Mouse (Mus musculus): Measurements from ENCODE around the gene Col19a1. TPM values are rescaled to one million over a fixed set of nuclear protein-coding genes. Genes with fewer than 3 reads are reported as not detected.

The Col19a1 gene
- polyA plus RNA-seq, 1 experiment from 2014 or later = 3.3 TPM

GRCm38 (mm10) chr1:24248294-24249104, 338.8 kb downstream of the Col19a1 start:
- Histone ChIP-seq H3K4me1 (replicated peaks; ENCODE audit: control insufficient read depth, insufficient read depth, low read length) (peaks cover 10% of the 10 kb centered on the region), H3K27me3 (replicated peaks; ENCODE audit: control insufficient read depth, insufficient read depth, low read length) (no peaks in the 10 kb centered on the region), H3K9ac (replicated peaks; ENCODE audit: low read depth, low read length) (peak overlapping the region; percentile 43), H3K27ac (ENCODE audit: low read length) (no peak overlapping the region), H3K4me2 (ENCODE audit: low read length) (no peak overlapping the region), H3K9me3 (ENCODE audit: control insufficient read depth, low read length) (no peaks in the 10 kb centered on the region), H3K4me3 (replicated peaks; ENCODE audit: low read length) (no peak overlapping the region), H3K36me3 (ENCODE audit: control insufficient read depth, insufficient read depth) (no peaks in the 10 kb centered on the region)
- 63% methylated on average over 10 of the region's 10 CpGs for WGBS
- peak; percentile 67 for ATAC-seq

DNA sequence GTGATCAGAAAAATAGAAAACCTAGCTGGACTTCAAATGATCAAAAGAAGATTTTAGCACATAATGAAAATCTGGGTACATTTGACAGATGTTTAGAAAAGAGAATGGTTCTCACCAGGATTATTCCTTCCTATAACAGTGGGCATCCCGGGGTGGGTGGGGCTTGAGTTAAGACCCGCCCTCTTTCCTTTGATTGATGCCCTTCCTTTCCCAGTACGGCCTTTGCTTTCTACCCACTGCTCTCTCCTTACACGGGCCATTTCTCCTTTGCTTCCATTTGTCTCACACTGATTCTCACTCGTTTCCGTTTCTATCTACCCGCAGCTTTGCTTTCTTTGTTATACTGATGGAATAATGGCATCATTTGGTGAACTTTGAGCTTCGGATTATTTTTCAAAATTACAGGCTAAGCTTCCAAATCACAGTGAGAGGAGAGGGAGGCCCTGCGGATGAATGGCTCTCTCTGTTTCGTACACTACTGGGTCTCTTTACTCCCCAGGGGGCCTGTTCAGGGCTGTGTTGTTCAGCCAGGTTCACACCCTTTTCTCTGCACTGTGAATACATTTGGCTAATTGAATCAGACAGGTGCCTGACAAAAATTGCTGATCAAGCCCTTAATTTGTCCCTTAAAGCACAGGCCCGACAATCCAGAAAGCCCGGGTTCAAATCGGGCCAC, 341.4 kb downstream of the Col19a1 start:
- Histone ChIP-seq H3K27me3 (replicated peaks; ENCODE audit: control insufficient read depth, insufficient read depth, low read length) (no peaks in the 10 kb centered on the region), H3K9ac (replicated peaks; ENCODE audit: low read depth, low read length) (no peak overlapping the region), H3K9me3 (ENCODE audit: control insufficient read depth, low read length) (no peaks in the 10 kb centered on the region), H3K27ac (ENCODE audit: low read length) (no peak overlapping the region), H3K4me2 (ENCODE audit: low read length) (no peak overlapping the region), H3K4me1 (replicated peaks; ENCODE audit: control insufficient read depth, insufficient read depth, low read length) (peaks cover 10% of the 10 kb centered on the region), H3K4me3 (replicated peaks; ENCODE audit: low read length) (no peak overlapping the region), H3K36me3 (ENCODE audit: control insufficient read depth, insufficient read depth) (no peaks in the 10 kb centered on the region)
- ATAC-seq = peak; percentile 46
- 15% methylated on average over 13 of the region's 13 CpGs for WGBS

DNA sequence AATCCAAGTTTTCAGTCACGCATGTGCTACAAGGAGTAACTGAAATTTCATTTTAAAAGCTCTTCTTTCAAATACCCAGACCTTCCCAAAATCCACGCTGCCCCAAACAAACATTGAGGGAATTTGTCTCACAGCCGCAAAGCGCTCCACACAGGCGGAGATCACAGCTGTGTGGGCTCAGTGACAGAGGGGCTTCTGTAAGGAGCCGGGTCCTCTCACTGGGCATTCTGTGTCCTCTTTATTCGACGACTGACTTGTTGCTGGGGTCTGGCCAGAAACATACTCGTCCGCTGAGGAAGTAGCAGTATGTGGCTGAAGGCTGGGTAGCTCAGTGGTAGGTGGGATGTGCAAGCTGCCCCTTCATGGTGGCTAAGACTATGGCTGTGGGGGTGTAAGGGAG, 342.3 kb downstream of the Col19a1 start:
- no peak overlapping the region for H3K9ac ChIP-seq (replicated peaks; ENCODE audit: low read depth, low read length)
- H3K27ac ChIP-seq (ENCODE audit: low read length) = no peak overlapping the region
- WGBS = 72% methylated on average over 10 of the region's 10 CpGs
- H3K4me1 ChIP-seq (replicated peaks; ENCODE audit: control insufficient read depth, insufficient read depth, low read length) = peaks cover 14% of the 10 kb centered on the region
- no peaks in the 10 kb centered on the region for H3K9me3 ChIP-seq (ENCODE audit: control insufficient read depth, low read length)
- H3K27me3 ChIP-seq (replicated peaks; ENCODE audit: control insufficient read depth, insufficient read depth, low read length) = no peaks in the 10 kb centered on the region
- no peak overlapping the region for H3K4me3 ChIP-seq (replicated peaks; ENCODE audit: low read length)
- no peaks in the 10 kb centered on the region for H3K36me3 ChIP-seq (ENCODE audit: control insufficient read depth, insufficient read depth)
- H3K4me2 ChIP-seq (ENCODE audit: low read length) = no peak overlapping the region
- no peak for ATAC-seq

GRCm38 (mm10) chr1:24240039-24240691, 347.1 kb downstream of the Col19a1 start:
- Histone ChIP-seq H3K4me1 (replicated peaks; ENCODE audit: control insufficient read depth, insufficient read depth, low read length) (peaks cover 6% of the 10 kb centered on the region; the same call in 1 of the 2 replicates), H3K4me3 (replicated peaks; ENCODE audit: low read length) (no peak overlapping the region)
- 6% methylated on average over 8 of the region's 8 CpGs for WGBS

DNA sequence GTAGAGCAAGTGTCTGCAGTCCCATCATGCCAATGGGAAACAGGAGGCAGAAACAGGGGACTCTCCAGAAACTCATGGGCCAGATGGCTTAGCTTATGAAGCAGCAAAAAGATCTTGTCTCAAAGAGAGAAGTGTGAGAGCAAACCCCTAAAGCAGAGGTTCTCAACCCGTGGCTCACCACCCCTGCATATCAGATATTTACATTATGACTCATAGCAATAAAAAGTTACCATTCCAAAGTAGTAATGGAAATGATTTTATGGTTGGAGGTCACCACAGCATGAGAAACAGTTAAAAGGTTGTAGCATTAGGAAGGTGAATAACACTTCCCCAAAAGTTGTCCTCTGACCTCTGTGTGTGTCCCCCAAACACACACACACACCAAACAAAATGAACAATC, 350.9 kb downstream of the Col19a1 start:
- H3K9me3 ChIP-seq (ENCODE audit: control insufficient read depth, low read length) = no peaks in the 10 kb centered on the region
- no peaks in the 10 kb centered on the region for H3K36me3 ChIP-seq (ENCODE audit: control insufficient read depth, insufficient read depth)
- H3K27me3 ChIP-seq (replicated peaks; ENCODE audit: control insufficient read depth, insufficient read depth, low read length) = no peaks in the 10 kb centered on the region
- no peak overlapping the region for H3K27ac ChIP-seq (ENCODE audit: low read length)
- H3K9ac ChIP-seq (replicated peaks; ENCODE audit: low read depth, low read length) = no peak overlapping the region
- no peak overlapping the region for H3K4me2 ChIP-seq (ENCODE audit: low read length)
- peaks cover 14% of the 10 kb centered on the region; the same call in 1 of the 2 replicates for H3K4me1 ChIP-seq (replicated peaks; ENCODE audit: control insufficient read depth, insufficient read depth, low read length)
- ATAC-seq = no peak
- 94% methylated on average over 1 of the region's 1 CpGs for WGBS
- H3K4me3 ChIP-seq (replicated peaks; ENCODE audit: low read length) = no peak overlapping the region

More at GRCm38 (mm10) chr1:24240039-24240691, 347.1 kb downstream of the Col19a1 start:
- Histone ChIP-seq H3K36me3 (ENCODE audit: control insufficient read depth, insufficient read depth) (no peaks in the 10 kb centered on the region), H3K27me3 (replicated peaks; ENCODE audit: control insufficient read depth, insufficient read depth, low read length) (no peaks in the 10 kb centered on the region), H3K9me3 (ENCODE audit: control insufficient read depth, low read length) (no peaks in the 10 kb centered on the region), H3K4me2 (ENCODE audit: low read length) (no peak overlapping the region), H3K9ac (replicated peaks; ENCODE audit: low read depth, low read length) (no peak overlapping the region), H3K27ac (ENCODE audit: low read length) (no peak overlapping the region)
- no peak for ATAC-seq

GRCm38 (mm10) chr1:24231504-24232270, 355.6 kb downstream of the Col19a1 start:
- Histone ChIP-seq H3K4me2 (ENCODE audit: low read length) (no peak overlapping the region), H3K36me3 (ENCODE audit: control insufficient read depth, insufficient read depth) (no peaks in the 10 kb centered on the region), H3K4me1 (replicated peaks; ENCODE audit: control insufficient read depth, insufficient read depth, low read length) (peaks cover 22% of the 10 kb centered on the region), H3K27me3 (replicated peaks; ENCODE audit: control insufficient read depth, insufficient read depth, low read length) (no peaks in the 10 kb centered on the region), H3K9me3 (ENCODE audit: control insufficient read depth, low read length) (no peaks in the 10 kb centered on the region), H3K9ac (replicated peaks; ENCODE audit: low read depth, low read length) (no peak overlapping the region), H3K27ac (ENCODE audit: low read length) (no peak overlapping the region), H3K4me3 (replicated peaks; ENCODE audit: low read length) (no peak overlapping the region)
- 34% methylated on average over 3 of the region's 3 CpGs for WGBS
- peak; percentile 61 for ATAC-seq

DNA sequence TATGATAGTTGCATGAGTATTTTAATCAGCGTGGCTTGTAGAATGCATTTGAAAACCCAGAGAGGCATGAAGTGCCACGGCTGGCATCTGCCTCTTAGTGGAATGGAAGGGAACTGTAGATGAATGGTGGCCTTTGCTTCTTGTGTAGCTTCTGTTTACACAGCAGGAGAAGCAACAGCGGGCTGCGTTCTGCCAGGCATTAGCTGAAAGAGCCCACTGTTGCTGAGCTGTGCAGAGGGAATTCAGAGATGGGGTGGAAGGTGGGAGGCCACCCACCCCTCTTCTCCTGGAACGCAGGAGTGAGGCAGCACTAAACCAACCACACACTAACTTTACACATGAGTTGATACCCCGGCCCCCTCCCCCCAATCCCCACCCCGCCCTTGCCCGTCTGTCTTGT, 356.8 kb downstream of the Col19a1 start:
- Histone ChIP-seq H3K9ac (replicated peaks; ENCODE audit: low read depth, low read length) (no peak overlapping the region), H3K27me3 (replicated peaks; ENCODE audit: control insufficient read depth, insufficient read depth, low read length) (no peaks in the 10 kb centered on the region), H3K4me2 (ENCODE audit: low read length) (no peak overlapping the region), H3K36me3 (ENCODE audit: control insufficient read depth, insufficient read depth) (no peaks in the 10 kb centered on the region), H3K27ac (ENCODE audit: low read length) (no peak overlapping the region), H3K4me3 (replicated peaks; ENCODE audit: low read length) (no peak overlapping the region), H3K9me3 (ENCODE audit: control insufficient read depth, low read length) (no peaks in the 10 kb centered on the region), H3K4me1 (replicated peaks; ENCODE audit: control insufficient read depth, insufficient read depth, low read length) (peaks cover 28% of the 10 kb centered on the region)
- 31% methylated on average over 8 of the region's 8 CpGs for WGBS
- ATAC-seq = peak; percentile 37

DNA sequence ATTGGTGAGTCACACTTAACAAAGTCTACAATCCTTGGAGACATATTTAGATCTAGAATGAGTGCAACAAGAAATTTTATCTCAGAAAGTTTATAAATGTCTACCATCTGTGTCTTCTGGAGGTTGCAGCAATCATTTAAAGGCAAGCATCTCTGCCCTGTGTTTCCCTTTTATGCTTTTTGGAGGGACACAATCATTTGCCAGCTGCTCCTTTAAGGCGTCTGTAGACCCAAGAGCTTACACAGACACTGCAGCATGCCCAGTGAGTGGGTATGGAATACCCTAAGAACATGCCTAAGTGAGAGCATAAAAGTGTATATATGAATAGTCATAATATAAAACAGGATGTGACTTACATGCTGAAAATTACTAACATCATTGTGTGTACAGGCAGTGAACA, 357.7 kb downstream of the Col19a1 start:
- Histone ChIP-seq H3K4me2 (ENCODE audit: low read length) (no peak overlapping the region), H3K4me3 (replicated peaks; ENCODE audit: low read length) (no peak overlapping the region), H3K9ac (replicated peaks; ENCODE audit: low read depth, low read length) (no peak overlapping the region), H3K27ac (ENCODE audit: low read length) (no peak overlapping the region), H3K36me3 (ENCODE audit: control insufficient read depth, insufficient read depth) (no peaks in the 10 kb centered on the region), H3K27me3 (replicated peaks; ENCODE audit: control insufficient read depth, insufficient read depth, low read length) (no peaks in the 10 kb centered on the region), H3K4me1 (replicated peaks; ENCODE audit: control insufficient read depth, insufficient read depth, low read length) (peaks cover 28% of the 10 kb centered on the region), H3K9me3 (ENCODE audit: control insufficient read depth, low read length) (no peaks in the 10 kb centered on the region)
- 83% methylated on average over 1 of the region's 1 CpGs for WGBS
- ATAC-seq = no peak
